Mouse (Mus musculus): Measurements from ENCODE around the gene Fam131c.

GRCm38 (mm10) chr4:141425484-141426479 lies 57.8 kb downstream of the Fam131c start:
- no peak for TF ChIP-seq CTCF (IDR thresholded peaks at IDR 0.05; ENCODE audit: control insufficient read depth, insufficient read depth, low read length)
- no peak for TF ChIP-seq POLR2A (IDR thresholded peaks at IDR 0.05; ENCODE audit: borderline replicate concordance, control insufficient read depth, low read depth, low read length)
